Mouse (Mus musculus) layer of hippocampus, adult 18-20 months (tissue): ENCODE measurements around the gene Zdhhc6. TPM values are rescaled to one million over a fixed set of nuclear protein-coding genes. Genes with fewer than 3 reads are reported as not detected.

Source experiments
- DNase-seq, 2 experiments: peaks; one replicate each; pipeline ENCODE4 v3.0.0; 2022; ENCODE audit warnings: low spot score in 2 of 2
- total RNA-seq, 2 experiments: library from RNA; stranded (reverse); gene quantifications; 2 replicates each; pipeline ENCODE4 v1.2.3; 2021

The Zdhhc6 gene
- total RNA-seq, 2 experiments from 2014 or later = 25.1 to 27.0 TPM

DNA sequence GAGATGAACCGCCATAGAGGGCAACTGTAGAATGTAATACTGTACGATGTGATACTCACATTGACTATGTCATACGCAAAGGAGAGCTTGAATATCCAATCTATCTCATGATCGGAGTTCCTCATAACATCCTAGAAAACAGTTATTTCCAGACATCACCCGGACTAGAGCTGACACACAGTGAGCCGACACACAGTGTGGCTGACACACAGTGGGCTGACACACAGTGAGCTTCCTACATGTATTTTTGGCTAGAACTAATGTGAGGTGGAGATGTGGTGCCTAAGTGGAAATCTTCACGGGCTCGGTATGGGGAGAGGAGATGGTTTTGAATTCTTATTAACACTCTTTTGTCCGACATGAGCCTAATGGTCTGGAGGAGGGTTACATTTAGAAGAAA, 93.6 kb downstream of the Zdhhc6 start:
- DNase-seq = no peak

Other genes with a start within 250 kb of the Zdhhc6 start
- 10 to 100 TPM; 42.5 to 43.4 TPM for gene Gpam, start 188.8 kb downstream of the Zdhhc6 start, total RNA-seq
- gene Tectb, start 135.3 kb downstream of the Zdhhc6 start, total RNA-seq = under 1 TPM in 1 of 2 experiments, not detected in 1; 0.47 TPM
- under 1 TPM; 0.89 to 0.99 TPM for gene Gucy2g, start 74.8 kb downstream of the Zdhhc6 start, total RNA-seq
- gene Acsl5, start 64.1 kb downstream of the Zdhhc6 start, total RNA-seq = 10 to 100 TPM; 34.4 to 34.9 TPM
- gene Vti1a, start 263 bp upstream of the Zdhhc6 start, total RNA-seq = 10 to 100 TPM; 60.2 to 60.5 TPM